Mouse (Mus musculus): Measurements from ENCODE around the gene Tmem39a. TPM values are rescaled to one million over a fixed set of nuclear protein-coding genes. Genes with fewer than 3 reads are reported as not detected.

Tmem39a gene
- total and polyA plus RNA-seq, 3 experiments, result 38.1 to 352 (median 116) TPM

DNA sequence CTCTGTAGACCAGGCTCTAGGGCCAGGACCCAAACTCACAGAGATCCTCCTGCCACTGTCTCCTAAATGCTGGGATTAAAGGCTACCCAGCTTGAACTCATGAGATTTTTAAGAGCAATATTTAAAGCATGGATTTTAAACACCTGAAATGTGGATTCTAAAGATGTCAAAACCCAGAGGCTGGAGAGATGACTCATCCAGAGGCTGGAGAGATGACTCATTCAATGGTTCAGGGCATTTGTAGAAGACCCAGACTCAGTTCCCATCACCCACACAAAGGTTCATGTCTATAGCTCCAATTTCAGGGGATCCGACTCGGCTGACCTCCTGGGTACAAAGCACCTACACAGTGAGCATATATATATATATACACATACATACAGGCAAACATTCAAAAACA, 39.4 kb upstream of the Tmem39a start:
- Histone ChIP-seq H3K79me2 (ENCODE audit: control insufficient read depth, insufficient read depth, low read length, poor library complexity) (peaks cover 13% of the 10 kb centered on the region), H3K9ac (ENCODE audit: control insufficient read depth, low read depth, low read length, poor library complexity, severe bottlenecking) (no peak overlapping the region)

DNA sequence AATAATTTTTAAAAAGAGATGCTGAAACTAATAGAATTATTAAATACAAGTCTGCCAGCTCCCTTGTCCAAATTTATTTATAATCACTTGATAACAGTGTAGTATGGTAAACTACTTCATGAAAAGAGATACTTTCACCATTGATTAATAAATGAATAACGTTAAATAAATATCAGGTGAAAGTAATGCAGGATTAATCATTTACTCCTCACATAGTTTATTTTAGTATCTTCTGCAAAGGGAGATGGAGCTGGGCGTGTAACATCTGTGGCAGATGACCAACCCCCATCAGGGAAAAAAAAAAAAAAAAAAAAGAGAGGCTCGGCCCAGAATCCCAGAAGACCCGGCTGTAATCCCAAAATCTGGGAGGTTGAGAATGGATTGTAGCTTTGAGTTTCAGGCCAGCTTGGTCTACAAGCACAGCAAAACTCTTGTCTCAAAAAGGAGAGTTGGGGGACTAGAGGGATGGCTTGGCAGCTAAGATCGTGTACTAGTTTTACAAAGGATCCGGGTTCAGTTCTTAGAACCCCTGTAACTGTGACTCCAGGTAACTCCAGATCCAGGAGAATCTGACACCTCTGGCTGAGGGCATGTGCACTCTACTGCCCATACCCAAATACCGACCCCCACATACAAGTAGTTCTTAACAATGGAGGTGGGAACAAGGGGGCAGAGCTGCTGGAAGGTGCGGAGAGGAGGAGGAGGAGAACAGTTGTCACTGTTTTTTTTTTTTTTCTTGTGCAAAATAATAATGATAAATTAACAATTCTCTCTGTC, 37.1 kb upstream of the Tmem39a start:
- peaks cover 13% of the 10 kb centered on the region for H3K79me2 ChIP-seq (ENCODE audit: control insufficient read depth, insufficient read depth, low read length, poor library complexity)
- no peak for TF ChIP-seq ZMIZ1 (IDR thresholded peaks at IDR 0.05; ENCODE audit: low read depth, low read length)
- TF ChIP-seq SIN3A (IDR thresholded peaks at IDR 0.05; ENCODE audit: low read length), result 0 out of 2 replicates have a peak, but pooled peaks have one; percentile 19
- TF ChIP-seq ZNF384 (IDR thresholded peaks at IDR 0.05; ENCODE audit: low read depth, low read length), result peak; percentile 90
- H3K4me3 ChIP-seq (ENCODE audit: control insufficient read depth in 1 of 2, insufficient read depth in 1 of 2, low read depth in 2 of 2, low read length in 2 of 2), result peak overlapping the region; percentile 77 to 91
- H3K36me3 ChIP-seq (ENCODE audit: control insufficient read depth in 1 of 2, insufficient read depth in 2 of 2, low read length in 2 of 2), result peaks cover 7 to 12% of the 10 kb centered on the region in 2 experiments
- no peaks in the 10 kb centered on the region for H3K9me3 ChIP-seq (replicated peaks; ENCODE audit: insufficient read depth, low read length)
- H3K4me1 ChIP-seq (ENCODE audit: control insufficient read depth in 1 of 2, insufficient read depth in 2 of 2, low read length in 2 of 2), result peaks cover 0 to 3% of the 10 kb centered on the region in 2 experiments; a peak in 2 of 4 replicates
- H3K27ac ChIP-seq (ENCODE audit: control insufficient read depth, low read depth, low read length), result no peak overlapping the region
- peak overlapping the region; percentile 96 for H3K9ac ChIP-seq (ENCODE audit: control insufficient read depth, low read depth, low read length, poor library complexity, severe bottlenecking)
- peak; percentile 51 for DNase-seq (ENCODE audit: low read depth, low spot score)
- no peaks in the 10 kb centered on the region for H3K27me3 ChIP-seq (ENCODE audit: control insufficient read depth in 1 of 2, insufficient read depth in 2 of 2, low read length in 2 of 2)

More for the DNA sequence above, 39.4 kb upstream of the Tmem39a start:
- H3K4me1 ChIP-seq (ENCODE audit: control insufficient read depth in 1 of 2, insufficient read depth in 2 of 2, low read length in 2 of 2), result peaks cover 0 to 3% of the 10 kb centered on the region in 2 experiments; a peak in 2 of 4 replicates
- no peaks in the 10 kb centered on the region for H3K27me3 ChIP-seq (ENCODE audit: control insufficient read depth in 1 of 2, insufficient read depth in 2 of 2, low read length in 2 of 2)
- no peak for TF ChIP-seq USF2 (IDR thresholded peaks at IDR 0.05; ENCODE audit: borderline replicate concordance in 1 of 2, insufficient read depth in 1 of 2, low read depth in 1 of 2, low read length in 2 of 2)
- no peak for TF ChIP-seq SMC3 (IDR thresholded peaks at IDR 0.05; ENCODE audit: low read depth, low read length)
- no peak for TF ChIP-seq CHD1 (IDR thresholded peaks at IDR 0.05; ENCODE audit: low read depth, low read length)
- TF ChIP-seq E2F4 (IDR thresholded peaks at IDR 0.05; ENCODE audit: borderline replicate concordance, low read depth, low read length), result no peak
- no peak for TF ChIP-seq MYC (IDR thresholded peaks at IDR 0.05; ENCODE audit: low read depth, low read length)
- no peak for TF ChIP-seq NELFE (IDR thresholded peaks at IDR 0.05; ENCODE audit: low read depth, low read length)
- TF ChIP-seq POLR2AphosphoS2 (IDR thresholded peaks at IDR 0.05; ENCODE audit: low read length), result no peak
- no peak for TF ChIP-seq POLR2AphosphoS5 (IDR thresholded peaks at IDR 0.05; ENCODE audit: borderline replicate concordance, low read depth, low read length)
- no peak for TF ChIP-seq TCF12 (IDR thresholded peaks at IDR 0.05; ENCODE audit: low read depth, low read length)
- no peak for TF ChIP-seq TBP (IDR thresholded peaks at IDR 0.05; ENCODE audit: low read depth, low read length)
- TF ChIP-seq HCFC1 (IDR thresholded peaks at IDR 0.05; ENCODE audit: low read depth, low read length), result no peak
- TF ChIP-seq ZMIZ1 (IDR thresholded peaks at IDR 0.05; ENCODE audit: low read depth, low read length), result no peak
- TF ChIP-seq ZNF384 (IDR thresholded peaks at IDR 0.05; ENCODE audit: low read depth, low read length), result no peak
- no peak for TF ChIP-seq BHLHE40 (IDR thresholded peaks at IDR 0.05; ENCODE audit: borderline replicate concordance, low read depth, low read length)
- TF ChIP-seq ZC3H11A (IDR thresholded peaks at IDR 0.05; ENCODE audit: low read depth, low read length), result no peak
- no peak for TF ChIP-seq CTCF (IDR thresholded peaks at IDR 0.05 in 2 of 3, conservative IDR thresholded peaks at IDR 0.05 in 1 of 3; ENCODE audit: control insufficient read depth in 1 of 3, insufficient read depth in 1 of 3, low read depth in 2 of 3, low read length in 3 of 3, poor library complexity in 1 of 3, severe bottlenecking in 1 of 3)
- TF ChIP-seq EP300 (IDR thresholded peaks at IDR 0.05; ENCODE audit: low read depth in 1 of 2, low read length in 2 of 2), result no peak
- TF ChIP-seq CHD2 (IDR thresholded peaks at IDR 0.05; ENCODE audit: low read length), result no peak
- TF ChIP-seq MXI1 (IDR thresholded peaks at IDR 0.05; ENCODE audit: low read depth, low read length), result no peak
- no peak overlapping the region for H3K4me3 ChIP-seq (ENCODE audit: control insufficient read depth in 1 of 2, insufficient read depth in 1 of 2, low read depth in 2 of 2, low read length in 2 of 2)
- H3K36me3 ChIP-seq (ENCODE audit: control insufficient read depth in 1 of 2, insufficient read depth in 2 of 2, low read length in 2 of 2), result peaks cover 12 to 17% of the 10 kb centered on the region in 2 experiments
- no peaks in the 10 kb centered on the region for H3K9me3 ChIP-seq (replicated peaks; ENCODE audit: insufficient read depth, low read length)
- H3K27ac ChIP-seq (ENCODE audit: control insufficient read depth, low read depth, low read length), result no peak overlapping the region
- DNase-seq (ENCODE audit: low read depth, low spot score), result peak; percentile 14

Data from MEL (cell line).